Mouse (Mus musculus): ENCODE measurements at regions not wholly inside any gene's neighbourhood (a gene's known extent, or its start where the extent isn't known, plus 50 kb on each side); places are given as distances from the start of the nearest gene placed in this dataset.

DNA sequence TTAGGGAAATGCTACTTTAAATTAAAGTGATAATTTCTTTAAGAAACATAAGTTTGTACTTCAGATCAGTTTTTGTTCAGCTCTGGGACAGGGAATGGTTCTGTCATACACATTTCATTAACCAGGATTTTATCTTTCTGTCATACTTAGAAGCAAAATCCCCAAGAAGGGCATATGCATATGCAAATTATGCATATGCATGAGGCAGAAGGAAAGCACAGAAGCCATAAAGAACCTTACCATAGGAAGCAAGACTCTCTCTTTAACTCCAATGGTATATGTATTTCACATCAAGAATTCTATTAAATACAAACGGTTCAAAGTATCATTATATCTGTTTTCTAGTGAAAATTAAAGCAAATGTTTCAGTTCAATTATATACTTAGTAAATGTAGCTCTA, 381.5 kb downstream of the Kcnj3 start:
- no peak overlapping the region for H3K9ac ChIP-seq
- H3K27me3 ChIP-seq: no peaks in the 10 kb centered on the region
- H3K4me3 ChIP-seq: no peak overlapping the region
- no peak overlapping the region for H3K4me2 ChIP-seq
- H3K27ac ChIP-seq: no peak overlapping the region
- peaks cover 9% of the 10 kb centered on the region; the same call in 1 of the 2 replicates for H3K4me1 ChIP-seq
- WGBS: 74% methylated on average over 1 of the region's 1 CpGs
- peak; percentile 23; the same call in 1 of the 2 replicates for ATAC-seq
- no peaks in the 10 kb centered on the region for H3K9me3 ChIP-seq (replicated peaks)
- H3K36me3 ChIP-seq (ENCODE audit: poor library complexity, severe bottlenecking): no peaks in the 10 kb centered on the region

GRCm38 (mm10) chr2:55818220-55818619, 382.4 kb downstream of the Kcnj3 start:
- 4% methylated on average over 7 of the region's 7 CpGs for WGBS
- Histone ChIP-seq H3K36me3 (ENCODE audit: poor library complexity, severe bottlenecking) (no peaks in the 10 kb centered on the region), H3K9ac (0 out of 2 replicates have a peak overlapping the region, but pooled peaks have one; percentile 46), H3K4me2 (peak overlapping the region; percentile 46), H3K4me1 (peaks cover 9% of the 10 kb centered on the region; the same call in 1 of the 2 replicates), H3K27ac (peak overlapping the region; percentile 65), H3K4me3 (0 out of 2 replicates have a peak overlapping the region, but pooled peaks have one; percentile 2), H3K27me3 (no peaks in the 10 kb centered on the region), H3K9me3 (replicated peaks) (no peaks in the 10 kb centered on the region)
- peak; percentile 96 for ATAC-seq

- no peak overlapping the region for H3K4me2 ChIP-seq
- no peaks in the 10 kb centered on the region for H3K9me3 ChIP-seq (replicated peaks)
- ATAC-seq: no peak
- peaks cover 9% of the 10 kb centered on the region; the same call in 1 of the 2 replicates for H3K4me1 ChIP-seq
- H3K4me3 ChIP-seq: no peak overlapping the region
- no peaks in the 10 kb centered on the region for H3K36me3 ChIP-seq (ENCODE audit: poor library complexity, severe bottlenecking)
- H3K9ac ChIP-seq: no peak overlapping the region
- H3K27me3 ChIP-seq: no peaks in the 10 kb centered on the region
- H3K27ac ChIP-seq: no peak overlapping the region
Observed at GRCm38 (mm10) chr2:55822726-55823125, 387.0 kb downstream of the Kcnj3 start.

- Histone ChIP-seq H3K9ac (no peak overlapping the region), H3K36me3 (ENCODE audit: poor library complexity, severe bottlenecking) (no peaks in the 10 kb centered on the region), H3K4me2 (no peak overlapping the region), H3K27ac (no peak overlapping the region), H3K9me3 (replicated peaks) (no peaks in the 10 kb centered on the region), H3K4me1 (no peaks in the 10 kb centered on the region), H3K27me3 (no peaks in the 10 kb centered on the region), H3K4me3 (no peak overlapping the region)
- WGBS: 56% methylated on average over 1 of the region's 1 CpGs
- ATAC-seq: no peak
Observed at GRCm38 (mm10) chr2:55841521-55841920, 405.8 kb downstream of the Kcnj3 start.

DNA sequence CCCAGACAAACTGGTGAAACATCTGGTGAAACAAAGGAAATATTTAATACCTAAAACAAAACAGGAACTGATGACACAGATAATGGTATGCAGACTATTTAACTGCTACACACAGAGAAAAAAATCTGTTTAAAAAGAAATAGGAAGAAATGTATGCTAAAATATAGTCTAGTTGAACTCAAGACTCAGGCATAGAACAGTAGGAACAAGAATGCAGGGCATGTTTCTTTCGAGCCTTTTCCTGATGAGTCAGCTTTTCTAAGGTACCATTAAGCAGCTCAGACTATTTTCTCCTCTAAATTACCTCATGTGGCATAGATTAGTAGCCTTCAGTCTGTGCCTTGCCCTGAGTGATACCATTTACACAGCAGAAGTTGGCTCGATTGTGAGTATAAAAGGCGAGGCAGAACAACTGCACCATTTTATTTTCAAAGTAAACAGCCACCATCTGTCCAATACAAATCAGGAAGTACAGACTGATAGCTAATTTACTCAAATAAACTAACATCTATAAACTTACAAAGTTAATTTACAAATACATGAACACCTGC, 411.1 kb downstream of the Kcnj3 start:
- Histone ChIP-seq H3K27me3 (no peaks in the 10 kb centered on the region), H3K4me2 (no peak overlapping the region), H3K36me3 (ENCODE audit: poor library complexity, severe bottlenecking) (no peaks in the 10 kb centered on the region), H3K27ac (no peak overlapping the region), H3K9ac (no peak overlapping the region), H3K4me3 (no peak overlapping the region), H3K9me3 (replicated peaks) (no peaks in the 10 kb centered on the region), H3K4me1 (no peaks in the 10 kb centered on the region)
- no peak for ATAC-seq
- WGBS: 57% methylated on average over 3 of the region's 3 CpGs

DNA sequence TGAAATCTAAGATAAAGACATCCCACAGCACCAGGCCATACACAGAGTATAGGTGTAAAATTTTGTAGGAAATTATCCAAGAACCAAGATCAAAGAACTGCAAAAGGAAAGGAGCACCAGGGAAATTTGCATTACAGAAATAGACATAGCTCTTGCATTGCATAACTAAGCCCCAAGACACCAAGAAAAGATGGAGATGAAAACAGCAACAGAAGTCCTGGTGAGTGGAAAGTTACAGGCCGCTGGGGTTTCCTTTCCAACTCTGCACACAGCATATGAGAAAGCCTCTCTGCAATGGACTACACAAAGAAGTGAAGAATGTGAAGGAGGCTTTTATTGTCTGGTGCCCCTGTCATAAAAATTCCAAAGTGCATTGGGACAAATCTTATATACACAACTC, 426.7 kb downstream of the Kcnj3 start:
- Histone ChIP-seq H3K4me3 (no peak overlapping the region), H3K36me3 (ENCODE audit: poor library complexity, severe bottlenecking) (no peaks in the 10 kb centered on the region), H3K9ac (no peak overlapping the region), H3K9me3 (replicated peaks) (no peaks in the 10 kb centered on the region), H3K4me1 (no peaks in the 10 kb centered on the region), H3K4me2 (no peak overlapping the region), H3K27ac (no peak overlapping the region), H3K27me3 (no peaks in the 10 kb centered on the region)
- WGBS: 65% methylated on average over 1 of the region's 1 CpGs
- ATAC-seq: no peak

- no peak for ATAC-seq
- Histone ChIP-seq H3K9me3 (replicated peaks) (no peaks in the 10 kb centered on the region), H3K36me3 (ENCODE audit: poor library complexity, severe bottlenecking) (no peaks in the 10 kb centered on the region), H3K27me3 (no peaks in the 10 kb centered on the region), H3K4me3 (no peak overlapping the region), H3K4me2 (no peak overlapping the region), H3K9ac (no peak overlapping the region), H3K4me1 (no peaks in the 10 kb centered on the region), H3K27ac (no peak overlapping the region)
- 88% methylated on average over 2 of the region's 2 CpGs for WGBS
Observed at GRCm38 (mm10) chr2:55889976-55890375, 454.2 kb downstream of the Kcnj3 start.

DNA sequence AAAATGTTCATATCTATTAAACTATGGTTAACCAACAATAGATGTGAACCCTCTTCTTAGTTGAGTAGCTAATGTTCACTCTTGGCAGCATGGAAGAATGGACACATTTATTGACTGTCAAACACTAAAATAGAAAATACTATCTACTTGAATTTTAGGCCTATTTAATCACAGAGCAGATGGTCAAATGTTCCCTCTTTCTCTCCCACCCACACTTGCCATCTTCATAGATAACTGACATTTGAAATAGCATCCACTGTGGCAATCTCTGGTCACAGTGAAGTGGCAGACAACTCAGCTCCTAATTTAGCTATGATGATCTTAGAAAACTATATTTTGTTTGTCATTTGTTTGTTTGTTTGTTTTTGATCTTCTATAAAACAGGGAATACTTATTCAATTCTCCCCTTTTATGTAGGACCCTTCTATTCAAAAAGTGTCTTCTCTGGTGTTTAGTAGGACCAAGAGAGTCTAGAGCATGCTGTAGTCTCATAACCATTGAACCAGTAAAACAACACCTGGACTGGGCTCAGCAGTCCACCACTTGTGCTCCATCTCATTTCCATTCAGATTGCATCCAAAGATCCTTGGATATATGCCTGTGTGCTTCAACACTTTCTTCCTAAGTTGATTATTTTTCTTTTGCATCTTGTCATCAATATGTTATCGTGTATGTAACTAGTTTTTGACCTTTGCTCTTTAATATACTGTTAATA, 457.2 kb downstream of the Kcnj3 start:
- H3K36me3 ChIP-seq (ENCODE audit: poor library complexity, severe bottlenecking): no peaks in the 10 kb centered on the region
- no peak for ATAC-seq
- no peak overlapping the region for H3K9ac ChIP-seq
- H3K27me3 ChIP-seq: no peaks in the 10 kb centered on the region
- no peak overlapping the region for H3K4me2 ChIP-seq
- 56% methylated on average over 1 of the region's 1 CpGs for WGBS
- no peak overlapping the region for H3K27ac ChIP-seq
- H3K4me3 ChIP-seq: no peak overlapping the region
- H3K4me1 ChIP-seq: no peaks in the 10 kb centered on the region
- no peaks in the 10 kb centered on the region for H3K9me3 ChIP-seq (replicated peaks)

DNA sequence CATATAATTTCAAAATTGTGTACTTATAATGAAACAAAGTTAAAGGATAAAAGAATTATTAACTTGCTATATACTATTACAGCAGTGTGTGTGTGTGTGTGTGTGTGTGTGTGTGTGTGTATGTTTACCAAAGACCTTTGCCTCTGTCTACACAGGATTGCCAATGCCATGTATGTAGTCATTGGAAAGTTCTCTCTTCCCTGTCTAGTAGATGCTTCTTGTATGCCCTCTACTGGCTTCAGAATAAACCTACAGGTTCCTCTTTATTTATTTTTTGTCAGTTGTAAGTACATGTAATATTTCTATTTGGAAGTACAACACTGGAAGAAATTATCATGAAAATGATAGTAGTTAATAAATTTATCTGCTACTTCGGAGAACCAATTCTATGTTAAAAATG, 484.5 kb downstream of the Kcnj3 start:
- Histone ChIP-seq H3K27me3 (no peaks in the 10 kb centered on the region), H3K9ac (no peak overlapping the region)

More for the DNA sequence above, 484.5 kb downstream of the Kcnj3 start:
- Histone ChIP-seq H3K27ac (no peak overlapping the region), H3K4me2 (no peak overlapping the region), H3K4me3 (no peak overlapping the region), H3K4me1 (no peaks in the 10 kb centered on the region), H3K9me3 (replicated peaks) (no peaks in the 10 kb centered on the region), H3K36me3 (ENCODE audit: poor library complexity, severe bottlenecking) (no peaks in the 10 kb centered on the region)
- peak; percentile 84 for ATAC-seq
- WGBS: 84% methylated on average over 1 of the region's 1 CpGs

Measured in forebrain, embryonic 13.5 days (tissue).